Mouse (Mus musculus): Measurements from ENCODE around the gene I830077J02Rik. TPM values are rescaled to one million over a fixed set of nuclear protein-coding genes. Genes with fewer than 3 reads are reported as not detected.
"Not testable (repeated sequence)": the region's sequence is repeated elsewhere in the genome, so short reads cannot be mapped to it uniquely, and the experiment has no call there.

I830077J02Rik gene
- total RNA-seq, 1 experiment from 2014 or later: 51.7 TPM

GRCm38 (mm10) chr3:105924616-105925015 is 7.8 kb downstream of the I830077J02Rik start:
- no peak for ATAC-seq (replicated peaks; ENCODE audit: insufficient number of reproducible peaks, low FRiP score, low TSS enrichment, poor library complexity, severe bottlenecking)

- ATAC-seq (replicated peaks; ENCODE audit: insufficient number of reproducible peaks, low FRiP score, low TSS enrichment, poor library complexity, severe bottlenecking): 0 out of 2 replicates have a peak, but pooled peaks have one; percentile 23
These were observed 10.5 kb downstream of the I830077J02Rik start for GRCm38 (mm10) chr3:105921959-105922358.

- not testable (repeated sequence) for ATAC-seq (replicated peaks; ENCODE audit: insufficient number of reproducible peaks, low FRiP score, low TSS enrichment, poor library complexity, severe bottlenecking)
These were observed 11.7 kb downstream of the I830077J02Rik start for GRCm38 (mm10) chr3:105920743-105921142.

GRCm38 (mm10) chr3:105918355-105918745 is 14.1 kb downstream of the I830077J02Rik start:
- no peak for ATAC-seq (replicated peaks; ENCODE audit: insufficient number of reproducible peaks, low FRiP score, low TSS enrichment, poor library complexity, severe bottlenecking)

- no peak for ATAC-seq (replicated peaks; ENCODE audit: insufficient number of reproducible peaks, low FRiP score, low TSS enrichment, poor library complexity, severe bottlenecking)
These were observed 14.7 kb downstream of the I830077J02Rik start for GRCm38 (mm10) chr3:105917656-105918354.

- not testable (repeated sequence) for ATAC-seq (replicated peaks; ENCODE audit: insufficient number of reproducible peaks, low FRiP score, low TSS enrichment, poor library complexity, severe bottlenecking)
These were observed 16.0 kb downstream of the I830077J02Rik start for GRCm38 (mm10) chr3:105916455-105916854.

GRCm38 (mm10) chr3:105915281-105915680 is 17.2 kb downstream of the I830077J02Rik start:
- no peak for ATAC-seq (replicated peaks; ENCODE audit: insufficient number of reproducible peaks, low FRiP score, low TSS enrichment, poor library complexity, severe bottlenecking)

- no peak for ATAC-seq (replicated peaks; ENCODE audit: insufficient number of reproducible peaks, low FRiP score, low TSS enrichment, poor library complexity, severe bottlenecking)
These were observed 18.4 kb downstream of the I830077J02Rik start for GRCm38 (mm10) chr3:105913839-105914681.

- ATAC-seq (replicated peaks; ENCODE audit: insufficient number of reproducible peaks, low FRiP score, low TSS enrichment, poor library complexity, severe bottlenecking): no peak
These were observed 20.2 kb downstream of the I830077J02Rik start for GRCm38 (mm10) chr3:105912097-105912880.

- peak; percentile 94 for ATAC-seq (replicated peaks; ENCODE audit: insufficient number of reproducible peaks, low FRiP score, low TSS enrichment, poor library complexity, severe bottlenecking)
These were observed 21.8 kb downstream of the I830077J02Rik start for GRCm38 (mm10) chr3:105910519-105911190.

GRCm38 (mm10) chr3:105908976-105909375 is 23.5 kb downstream of the I830077J02Rik start:
- no peak for ATAC-seq (replicated peaks; ENCODE audit: insufficient number of reproducible peaks, low FRiP score, low TSS enrichment, poor library complexity, severe bottlenecking)

- ATAC-seq (replicated peaks; ENCODE audit: insufficient number of reproducible peaks, low FRiP score, low TSS enrichment, poor library complexity, severe bottlenecking): no peak
These were observed 24.4 kb downstream of the I830077J02Rik start for GRCm38 (mm10) chr3:105907956-105908655.

- no peak for ATAC-seq (replicated peaks; ENCODE audit: insufficient number of reproducible peaks, low FRiP score, low TSS enrichment, poor library complexity, severe bottlenecking)
These were observed 27.7 kb downstream of the I830077J02Rik start for GRCm38 (mm10) chr3:105904721-105905120.

- no peak for ATAC-seq (replicated peaks; ENCODE audit: insufficient number of reproducible peaks, low FRiP score, low TSS enrichment, poor library complexity, severe bottlenecking)
These were observed 28.3 kb downstream of the I830077J02Rik start for GRCm38 (mm10) chr3:105904213-105904612.

- ATAC-seq (replicated peaks; ENCODE audit: insufficient number of reproducible peaks, low FRiP score, low TSS enrichment, poor library complexity, severe bottlenecking): no peak
These were observed 31.0 kb downstream of the I830077J02Rik start for GRCm38 (mm10) chr3:105901468-105901867.

GRCm38 (mm10) chr3:105900716-105901115 is 31.7 kb downstream of the I830077J02Rik start:
- ATAC-seq (replicated peaks; ENCODE audit: insufficient number of reproducible peaks, low FRiP score, low TSS enrichment, poor library complexity, severe bottlenecking): peak; percentile 80

GRCm38 (mm10) chr3:105900266-105900665 is 32.2 kb downstream of the I830077J02Rik start:
- ATAC-seq (replicated peaks; ENCODE audit: insufficient number of reproducible peaks, low FRiP score, low TSS enrichment, poor library complexity, severe bottlenecking): no peak

Data from monocyte, adult 5-6 weeks (primary cell).